Mouse (Mus musculus) small intestine, adult 2 months (tissue): ENCODE data around the gene Stk11ip.

Experiments
- CTCF ChIP-seq: fragments of 200-500 bp; IDR thresholded peaks from 2 replicates; pipeline ENCODE4 v1.5.1; 2012; ENCODE audit warnings: low read depth, mild to moderate bottlenecking, control low read depth, inconsistent platforms, low read length, moderate library complexity, mixed read lengths; ENCODE audit not compliant: insufficient replicate concordance, insufficient read length; ENCODE audit errors: extremely low read depth
- POLR2A ChIP-seq: fragments of 200-500 bp; IDR thresholded peaks from 2 replicates; pipeline ENCODE4 v1.6.1; 2012; ENCODE audit warnings: low read depth, mild to moderate bottlenecking, control low read depth, inconsistent platforms, low read length, moderate library complexity

- TF ChIP-seq CTCF (no peak), POLR2A (no peak)
Observed at GRCm38 (mm10) chr1:75511437-75512210, 9.7 kb upstream of the Stk11ip start.
